Mouse (Mus musculus) hindbrain, embryonic 16.5 days (tissue): Measurements from ENCODE around the gene Myo6. TPM values are rescaled to one million over a fixed set of nuclear protein-coding genes. Genes with fewer than 3 reads are reported as not detected.

Experiments used
- ATAC-seq: fragments of 200-750 bp; cut with Nextera tagmentation; 2 replicates; pipeline ENCODE4 v1.8.0; 2017; ENCODE audit warnings: moderate TSS enrichment, moderate library complexity
- H3K27ac ChIP-seq: fragments of 300-500 bp; sonication (generic); 2 replicates; pipeline ENCODE4 v1.5.1; 2014; ENCODE audit warnings: low read depth, mild to moderate bottlenecking, control low read depth, low read length, moderate library complexity
- H3K27me3 ChIP-seq: fragments of 300-500 bp; sonication (generic); replicated peaks from 2 replicates; pipeline ENCODE4 v1.6.1; 2014; ENCODE audit warnings: low read length; ENCODE audit not compliant: control insufficient read depth, insufficient read depth
- H3K36me3 ChIP-seq: fragments of 300-500 bp; sonication (generic); 2 replicates; pipeline ENCODE4 v1.6.1; 2014; ENCODE audit warnings: mild to moderate bottlenecking, low read length, moderate library complexity, mixed read lengths; ENCODE audit not compliant: control insufficient read depth, insufficient read depth
- H3K4me1 ChIP-seq: fragments of 300-500 bp; sonication (generic); 2 replicates; pipeline ENCODE4 v1.6.1; 2014; ENCODE audit warnings: low read depth, low read length; ENCODE audit not compliant: control insufficient read depth, insufficient read depth
- H3K4me2 ChIP-seq: fragments of 300-500 bp; sonication (generic); 2 replicates; pipeline ENCODE4 v1.6.1; 2014; ENCODE audit warnings: mild to moderate bottlenecking, low read length, control low read depth, moderate library complexity
- H3K4me3 ChIP-seq: fragments of 300-500 bp; sonication (generic); 2 replicates; pipeline ENCODE4 v1.5.1; 2014; ENCODE audit warnings: mild to moderate bottlenecking, low read length, control low read depth, moderate library complexity
- H3K9ac ChIP-seq: fragments of 300-500 bp; sonication (generic); 2 replicates; pipeline ENCODE4 v1.6.1; 2014; ENCODE audit warnings: low read depth, mild to moderate bottlenecking, control low read depth, low read length, moderate library complexity
- H3K9me3 ChIP-seq: fragments of 300-500 bp; sonication (generic); 2 replicates; pipeline ENCODE4 v1.6.1; 2014; ENCODE audit warnings: mild to moderate bottlenecking, low read length, moderate library complexity; ENCODE audit not compliant: control insufficient read depth
- WGBS: fragments of 180-500 bp; shearing (Covaris S2); extraction: QIAGEN DNeasy Blood & Tissue Kit; methylation state at CpG from one replicate; pipeline ENCODE4 v1.1.7; 2014; 5-methylcytosine and 5-hydroxymethylcytosine counted together
- polyA plus RNA-seq: library from polyadenylated mRNA; unstranded; fragments of >200 nt; fragmentation: Nextera tagmentation; extraction: Ambion mirVana; gene quantifications from 2 replicates; pipeline ENCODE4 v1.2.1, GENCODE M21; 2015

The Myo6 gene
- polyA plus RNA-seq, 1 experiment from 2014 or later: 26.8 TPM

- no peak overlapping the region for H3K4me2 ChIP-seq
- H3K9me3 ChIP-seq: no peaks in the 10 kb centered on the region
- H3K36me3 ChIP-seq: no peaks in the 10 kb centered on the region
- H3K27ac ChIP-seq: no peak overlapping the region
- H3K9ac ChIP-seq: no peak overlapping the region
- H3K27me3 ChIP-seq: no peaks in the 10 kb centered on the region
- H3K4me3 ChIP-seq: no peak overlapping the region
- WGBS: 83% methylated on average over 10 of the region's 10 CpGs
- H3K4me1 ChIP-seq: 0 out of 2 replicates have a peak, but pooled peaks cover 3% of the 10 kb centered on the region
- no peak for ATAC-seq
Observed at GRCm38 (mm10) chr9:80192324-80192723, 27.5 kb downstream of the Myo6 start.

- Histone ChIP-seq H3K4me3 (no peak overlapping the region), H3K4me2 (no peak overlapping the region), H3K4me1 (0 out of 2 replicates have a peak, but pooled peaks cover 3% of the 10 kb centered on the region), H3K27ac (no peak overlapping the region), H3K9ac (no peak overlapping the region), H3K9me3 (no peaks in the 10 kb centered on the region), H3K27me3 (no peaks in the 10 kb centered on the region), H3K36me3 (no peaks in the 10 kb centered on the region)
- 77% methylated on average over 6 of the region's 6 CpGs for WGBS
- no peak for ATAC-seq
Observed at GRCm38 (mm10) chr9:80194446-80194845, 29.6 kb downstream of the Myo6 start.

GRCm38 (mm10) chr9:80196161-80196560 lies 31.3 kb downstream of the Myo6 start:
- H3K36me3 ChIP-seq: no peaks in the 10 kb centered on the region
- WGBS: 65% methylated on average over 3 of the region's 3 CpGs
- no peak overlapping the region for H3K9ac ChIP-seq
- 0 out of 2 replicates have a peak, but pooled peaks cover 3% of the 10 kb centered on the region for H3K4me1 ChIP-seq
- no peak overlapping the region for H3K4me3 ChIP-seq
- H3K27me3 ChIP-seq: no peaks in the 10 kb centered on the region
- ATAC-seq: no peak
- H3K27ac ChIP-seq: no peak overlapping the region; the same call in 1 of the 2 replicates
- no peaks in the 10 kb centered on the region for H3K9me3 ChIP-seq
- H3K4me2 ChIP-seq: no peak overlapping the region

- Histone ChIP-seq H3K27me3 (no peaks in the 10 kb centered on the region), H3K36me3 (no peaks in the 10 kb centered on the region), H3K4me1 (0 out of 2 replicates have a peak, but pooled peaks cover 3% of the 10 kb centered on the region), H3K27ac (no peak overlapping the region), H3K4me2 (0 out of 2 replicates have a peak overlapping the region, but pooled peaks have one; percentile 3), H3K9ac (no peak overlapping the region), H3K4me3 (no peak overlapping the region), H3K9me3 (no peaks in the 10 kb centered on the region)
- 20% methylated on average over 6 of the region's 6 CpGs for WGBS
- ATAC-seq: 0 out of 2 replicates have a peak, but pooled peaks have one; percentile 18
Observed at GRCm38 (mm10) chr9:80197233-80197632, 32.4 kb downstream of the Myo6 start.

GRCm38 (mm10) chr9:80200855-80201254 lies 36.0 kb downstream of the Myo6 start:
- no peak overlapping the region for H3K4me2 ChIP-seq
- H3K4me1 ChIP-seq: 0 out of 2 replicates have a peak, but pooled peaks cover 3% of the 10 kb centered on the region
- no peaks in the 10 kb centered on the region for H3K27me3 ChIP-seq
- peak; percentile 57 for ATAC-seq
- no peak overlapping the region for H3K9ac ChIP-seq
- no peaks in the 10 kb centered on the region for H3K36me3 ChIP-seq
- 57% methylated on average over 6 of the region's 6 CpGs for WGBS
- no peaks in the 10 kb centered on the region for H3K9me3 ChIP-seq
- no peak overlapping the region for H3K4me3 ChIP-seq
- peak overlapping the region; percentile 66 for H3K27ac ChIP-seq

- WGBS: 77% methylated on average over 14 of the region's 14 CpGs
Observed at GRCm38 (mm10) chr9:80202374-80203060, 37.7 kb downstream of the Myo6 start.

GRCm38 (mm10) chr9:80208681-80209080 lies 43.9 kb downstream of the Myo6 start:
- ATAC-seq: no peak
- H3K27ac ChIP-seq: no peak overlapping the region
- no peak overlapping the region for H3K4me3 ChIP-seq
- H3K9ac ChIP-seq: no peak overlapping the region
- H3K4me1 ChIP-seq: no peaks in the 10 kb centered on the region
- H3K9me3 ChIP-seq: no peaks in the 10 kb centered on the region
- WGBS: 82% methylated on average over 2 of the region's 2 CpGs
- no peaks in the 10 kb centered on the region for H3K36me3 ChIP-seq
- no peaks in the 10 kb centered on the region for H3K27me3 ChIP-seq
- H3K4me2 ChIP-seq: no peak overlapping the region

More at GRCm38 (mm10) chr9:80202374-80203060, 37.7 kb downstream of the Myo6 start:
- Histone ChIP-seq H3K9ac (no peak overlapping the region), H3K36me3 (no peaks in the 10 kb centered on the region), H3K27me3 (no peaks in the 10 kb centered on the region), H3K9me3 (no peaks in the 10 kb centered on the region), H3K4me1 (no peaks in the 10 kb centered on the region), H3K4me2 (no peak overlapping the region), H3K4me3 (no peak overlapping the region), H3K27ac (no peak overlapping the region; the same call in 1 of the 2 replicates)
- peak; percentile 79 for ATAC-seq

- WGBS: 32% methylated on average over 10 of the region's 10 CpGs
- no peaks in the 10 kb centered on the region for H3K36me3 ChIP-seq
- H3K4me2 ChIP-seq: no peak overlapping the region
- H3K27ac ChIP-seq: no peak overlapping the region
- no peaks in the 10 kb centered on the region for H3K27me3 ChIP-seq
- no peaks in the 10 kb centered on the region for H3K9me3 ChIP-seq
- no peak overlapping the region for H3K4me3 ChIP-seq
- no peaks in the 10 kb centered on the region for H3K4me1 ChIP-seq
- no peak overlapping the region for H3K9ac ChIP-seq
- ATAC-seq: no peak
Observed at GRCm38 (mm10) chr9:80209459-80209858, 44.6 kb downstream of the Myo6 start.

GRCm38 (mm10) chr9:80210096-80210495 lies 45.3 kb downstream of the Myo6 start:
- 73% methylated on average over 12 of the region's 12 CpGs for WGBS

More at GRCm38 (mm10) chr9:80210096-80210495, 45.3 kb downstream of the Myo6 start:
- H3K27ac ChIP-seq: no peak overlapping the region
- no peaks in the 10 kb centered on the region for H3K27me3 ChIP-seq
- no peaks in the 10 kb centered on the region for H3K36me3 ChIP-seq
- no peaks in the 10 kb centered on the region for H3K4me1 ChIP-seq
- ATAC-seq: no peak
- H3K4me2 ChIP-seq: no peak overlapping the region
- H3K9ac ChIP-seq: no peak overlapping the region
- no peaks in the 10 kb centered on the region for H3K9me3 ChIP-seq
- no peak overlapping the region for H3K4me3 ChIP-seq
